Mouse (Mus musculus): ENCODE results near the gene 4930519P11Rik. TPM values are rescaled to one million over a fixed set of nuclear protein-coding genes. Genes with fewer than 3 reads are reported as not detected.

Gene 4930519P11Rik
- total RNA-seq, 2 experiments from 2014 or later = not detected

- no peak for DNase-seq
- intact Hi-C loops (cut with DNase I) = no loop called here
Observed at GRCm38 (mm10) chr2:154563612-154564170, 49.5 kb downstream of the 4930519P11Rik start.

Other genes starting within 250 kb of the 4930519P11Rik start
- 10 to 100 TPM; 11.1 to 12.5 TPM for gene Cdk5rap1, start 240.4 kb downstream of the 4930519P11Rik start, total RNA-seq (2021)
- 100 to 1,000 TPM; 221 to 230 TPM for gene Snta1, start 205.3 kb downstream of the 4930519P11Rik start, total RNA-seq (2021)
- gene Cbfa2t2, start 177.0 kb downstream of the 4930519P11Rik start, total RNA-seq (2021) = 10 to 100 TPM; 12.2 to 16.3 TPM
- gene 1700003F12Rik, start 66.4 kb downstream of the 4930519P11Rik start, total RNA-seq (2021) = not detected
- not detected for gene Actl10, start 61.7 kb downstream of the 4930519P11Rik start, total RNA-seq (2021)
- gene Necab3, start 54.5 kb downstream of the 4930519P11Rik start, total RNA-seq (2021) = under 1 TPM; 0.27 to 0.28 TPM
- under 1 TPM; 0.48 to 0.69 TPM for gene E2f1, start 43.5 kb downstream of the 4930519P11Rik start, total RNA-seq (2021)
- 10 to 100 TPM; 10.8 to 11.8 TPM for gene Pxmp4, start 9.7 kb downstream of the 4930519P11Rik start, total RNA-seq (2021)
- 1 to 10 TPM; 2.2 to 2.3 TPM for gene Zfp341, start 140 bp downstream of the 4930519P11Rik start, total RNA-seq (2021)
- gene Chmp4b, start 38.3 kb upstream of the 4930519P11Rik start, total RNA-seq (2021) = 100 to 1,000 TPM; 102 to 107 TPM
- not detected for gene Gm14214, start 156.6 kb upstream of the 4930519P11Rik start, total RNA-seq (2021)
- gene Raly, start 177.7 kb upstream of the 4930519P11Rik start, total RNA-seq (2021) = 10 to 100 TPM; 59.0 to 63.0 TPM
- not detected for gene a, start 178.0 kb upstream of the 4930519P11Rik start, total RNA-seq (2021)

All from gastrocnemius, postnatal 36 days (tissue).